Mouse (Mus musculus): ENCODE results near the gene Asic4. TPM values are rescaled to one million over a fixed set of nuclear protein-coding genes. Genes with fewer than 3 reads are reported as not detected.
A peak's percentile ranks its signal among the peaks of the same experiment; 100 is the strongest.

Gene Asic4
- polyA plus RNA-seq, 1 experiment: not detected

- Histone ChIP-seq H3K36me3 (ENCODE audit: control insufficient read depth) (peaks cover 9% of the 10 kb centered on the region), H3K27me3 (ENCODE audit: control insufficient read depth) (peaks cover 71% of the 10 kb centered on the region), H3K9me3 (ENCODE audit: control insufficient read depth, low read length) (no peaks in the 10 kb centered on the region; the same call in 1 of the 2 replicates), H3K4me1 (ENCODE audit: control insufficient read depth) (peaks cover 78% of the 10 kb centered on the region), H3K4me3 (replicated peaks) (peak overlapping the region; percentile 9)
- TF ChIP-seq TAL1 (IDR thresholded peaks at IDR 0.05; ENCODE audit: low read length) (no peak), GATA1 (IDR thresholded peaks at IDR 0.05; ENCODE audit: low read length) (no peak)
These were observed 2.8 kb upstream of the Asic4 start for GRCm38 (mm10) chr1:75447265-75448051.

- no peak overlapping the region for H3K4me3 ChIP-seq (replicated peaks)
- peaks cover 3% of the 10 kb centered on the region for H3K36me3 ChIP-seq (ENCODE audit: control insufficient read depth)
- H3K9me3 ChIP-seq (ENCODE audit: control insufficient read depth, low read length): no peaks in the 10 kb centered on the region; the same call in 1 of the 2 replicates
- peaks cover 77% of the 10 kb centered on the region for H3K27me3 ChIP-seq (ENCODE audit: control insufficient read depth)
- TF ChIP-seq TAL1 (IDR thresholded peaks at IDR 0.05; ENCODE audit: low read length): no peak
- TF ChIP-seq GATA1 (IDR thresholded peaks at IDR 0.05; ENCODE audit: low read length): no peak
- peaks cover 78% of the 10 kb centered on the region for H3K4me1 ChIP-seq (ENCODE audit: control insufficient read depth)
These were observed 2.2 kb upstream of the Asic4 start for GRCm38 (mm10) chr1:75448052-75448431.

- TF ChIP-seq GATA1 (IDR thresholded peaks at IDR 0.05; ENCODE audit: low read length) (no peak), TAL1 (IDR thresholded peaks at IDR 0.05; ENCODE audit: low read length) (no peak)
- no peak overlapping the region for H3K4me3 ChIP-seq (replicated peaks)
- H3K9me3 ChIP-seq (ENCODE audit: control insufficient read depth, low read length): no peaks in the 10 kb centered on the region; the same call in 1 of the 2 replicates
- H3K27me3 ChIP-seq (ENCODE audit: control insufficient read depth): peaks cover 86% of the 10 kb centered on the region
- no peaks in the 10 kb centered on the region for H3K36me3 ChIP-seq (ENCODE audit: control insufficient read depth)
- peaks cover 72% of the 10 kb centered on the region for H3K4me1 ChIP-seq (ENCODE audit: control insufficient read depth)
These were observed 1.3 kb upstream of the Asic4 start for GRCm38 (mm10) chr1:75448937-75449336.

- H3K36me3 ChIP-seq (ENCODE audit: control insufficient read depth): no peaks in the 10 kb centered on the region
- H3K27me3 ChIP-seq (ENCODE audit: control insufficient read depth): peaks cover 92% of the 10 kb centered on the region
These were observed 680 bp upstream of the Asic4 start for GRCm38 (mm10) chr1:75449377-75450135.

GRCm38 (mm10) chr1:75451900-75452299 lies 1.7 kb downstream of the Asic4 start:
- peaks cover 100% of the 10 kb centered on the region for H3K27me3 ChIP-seq (ENCODE audit: control insufficient read depth)
- peaks cover 47% of the 10 kb centered on the region for H3K4me1 ChIP-seq (ENCODE audit: control insufficient read depth)
- no peak overlapping the region for H3K4me3 ChIP-seq (replicated peaks)
- H3K9me3 ChIP-seq (ENCODE audit: control insufficient read depth, low read length): no peaks in the 10 kb centered on the region; the same call in 1 of the 2 replicates
- no peaks in the 10 kb centered on the region for H3K36me3 ChIP-seq (ENCODE audit: control insufficient read depth)
- TF ChIP-seq GATA1 (IDR thresholded peaks at IDR 0.05; ENCODE audit: low read length): no peak
- no peak for TF ChIP-seq TAL1 (IDR thresholded peaks at IDR 0.05; ENCODE audit: low read length)

More at GRCm38 (mm10) chr1:75449377-75450135, 680 bp upstream of the Asic4 start:
- H3K4me1 ChIP-seq (ENCODE audit: control insufficient read depth): peaks cover 67% of the 10 kb centered on the region
- no peak overlapping the region for H3K4me3 ChIP-seq (replicated peaks)
- no peaks in the 10 kb centered on the region; the same call in 1 of the 2 replicates for H3K9me3 ChIP-seq (ENCODE audit: control insufficient read depth, low read length)
- TF ChIP-seq TAL1 (IDR thresholded peaks at IDR 0.05; ENCODE audit: low read length): no peak
- TF ChIP-seq GATA1 (IDR thresholded peaks at IDR 0.05; ENCODE audit: low read length): no peak

- Histone ChIP-seq H3K9me3 (ENCODE audit: control insufficient read depth, low read length) (no peaks in the 10 kb centered on the region; the same call in 1 of the 2 replicates), H3K27me3 (ENCODE audit: control insufficient read depth) (peaks cover 99% of the 10 kb centered on the region), H3K4me3 (replicated peaks) (no peak overlapping the region), H3K4me1 (ENCODE audit: control insufficient read depth) (peaks cover 36% of the 10 kb centered on the region), H3K36me3 (ENCODE audit: control insufficient read depth) (no peaks in the 10 kb centered on the region)
- no peak for TF ChIP-seq TAL1 (IDR thresholded peaks at IDR 0.05; ENCODE audit: low read length)
- no peak for TF ChIP-seq GATA1 (IDR thresholded peaks at IDR 0.05; ENCODE audit: low read length)
These were observed 5.2 kb downstream of the Asic4 start for GRCm38 (mm10) chr1:75455433-75455832.

- H3K4me3 ChIP-seq (replicated peaks): no peak overlapping the region
- peaks cover 31% of the 10 kb centered on the region for H3K4me1 ChIP-seq (ENCODE audit: control insufficient read depth)
- H3K9me3 ChIP-seq (ENCODE audit: control insufficient read depth, low read length): no peaks in the 10 kb centered on the region; the same call in 1 of the 2 replicates
- H3K27me3 ChIP-seq (ENCODE audit: control insufficient read depth): peaks cover 98% of the 10 kb centered on the region
- H3K36me3 ChIP-seq (ENCODE audit: control insufficient read depth): no peaks in the 10 kb centered on the region
- TF ChIP-seq TAL1 (IDR thresholded peaks at IDR 0.05; ENCODE audit: low read length) (no peak), GATA1 (IDR thresholded peaks at IDR 0.05; ENCODE audit: low read length) (no peak)
These were observed 5.7 kb downstream of the Asic4 start for GRCm38 (mm10) chr1:75455948-75456347.

- Histone ChIP-seq H3K9me3 (ENCODE audit: control insufficient read depth, low read length) (peaks cover 3% of the 10 kb centered on the region; the same call in 1 of the 2 replicates), H3K36me3 (ENCODE audit: control insufficient read depth) (no peaks in the 10 kb centered on the region; the same call in 1 of the 2 replicates), H3K4me3 (replicated peaks) (no peak overlapping the region), H3K27me3 (ENCODE audit: control insufficient read depth) (peaks cover 95% of the 10 kb centered on the region), H3K4me1 (ENCODE audit: control insufficient read depth) (peaks cover 33% of the 10 kb centered on the region)
- TF ChIP-seq GATA1 (IDR thresholded peaks at IDR 0.05; ENCODE audit: low read length) (no peak), TAL1 (IDR thresholded peaks at IDR 0.05; ENCODE audit: low read length) (no peak)
These were observed 6.7 kb downstream of the Asic4 start for GRCm38 (mm10) chr1:75456746-75457564.

Measured in erythroblast, embryonic 14.5 days (primary cell).